ENCODE assay signal across 19 mouse cellular contexts in the genomic region with DNA sequence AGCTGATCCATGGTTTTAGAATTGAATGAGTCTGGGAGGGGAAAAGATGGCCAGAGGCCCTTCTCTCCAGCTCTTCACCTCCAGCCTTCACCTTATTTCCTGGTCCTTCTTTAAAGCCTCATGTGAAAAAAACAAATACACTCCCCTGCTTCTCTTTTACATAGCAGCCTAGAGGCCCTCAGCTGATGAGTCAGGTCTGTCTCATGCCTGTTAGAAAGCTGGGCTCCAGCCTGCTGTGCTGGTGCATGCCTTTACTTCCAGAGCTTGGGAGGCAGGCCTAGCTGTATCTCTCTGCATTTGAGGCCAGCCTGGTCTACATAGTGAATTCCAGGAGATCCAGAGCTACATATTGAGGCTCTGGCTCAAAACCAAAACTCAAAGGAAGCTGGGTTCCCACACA.
A peak's percentile ranks its signal among the peaks of the same experiment; 100 is the strongest.
DNase-seq lines count a peak whose midpoint lies in the region; ATAC-seq lines count a peak whose summit lies in the region.
"Had no signal": no experiment of that assay in that cellular context is flagged by ENCODE, and none has a peak within 500 bp of the region (broad histone marks: within the 10 kb centered on the region; RNA-seq: fewer than 3 reads in every experiment).

No protein-coding gene starts in this region.

- H3K9ac ChIP-seq in heart, embryonic 11.5 days (ENCODE audit: low read depth, low read length), result no peak overlapping the region
- H3K9ac ChIP-seq: embryonic facial prominence, embryonic 15.5 days; forebrain, embryonic 12.5 days; liver, embryonic 15.5 days; neural tube, embryonic 13.5 days had no signal

- no peaks in the 10 kb centered on the region for H3K27me3 ChIP-seq in heart, embryonic 11.5 days (ENCODE audit: control insufficient read depth, insufficient read depth, low read length)
- H3K27me3 ChIP-seq: embryonic facial prominence, embryonic 15.5 days; forebrain, embryonic 12.5 days; liver, embryonic 15.5 days; neural tube, embryonic 13.5 days had no signal

- ATAC-seq in monocyte, adult 5-6 weeks (replicated peaks; ENCODE audit: insufficient number of reproducible peaks, low FRiP score, low TSS enrichment, poor library complexity, severe bottlenecking), result no peak
- no peak for ATAC-seq in heart, embryonic 11.5 days (replicated peaks; ENCODE audit: insufficient number of reproducible peaks, low FRiP score, low TSS enrichment)

- H3K79me2 ChIP-seq in macrophage (ENCODE audit: inconsistent target), result no peaks in the 10 kb centered on the region

- no peaks in the 10 kb centered on the region for H3K9me3 ChIP-seq in heart, embryonic 11.5 days (replicated peaks; ENCODE audit: control insufficient read depth, low read length)
- H3K9me3 ChIP-seq: embryonic facial prominence, embryonic 15.5 days; forebrain, embryonic 12.5 days; hindbrain, embryonic 10.5 days; liver, embryonic 15.5 days; neural tube, embryonic 13.5 days had no signal

- no peaks in the 10 kb centered on the region for H3K36me3 ChIP-seq in macrophage (ENCODE audit: inconsistent target)
- no peaks in the 10 kb centered on the region for H3K36me3 ChIP-seq in heart, embryonic 11.5 days (ENCODE audit: control insufficient read depth, insufficient read depth, low read length)
- H3K36me3 ChIP-seq: embryonic facial prominence, embryonic 15.5 days; forebrain, embryonic 12.5 days; hindbrain, embryonic 10.5 days; liver, embryonic 15.5 days; neural tube, embryonic 13.5 days had no signal

- H3K4me3 ChIP-seq in macrophage (ENCODE audit: inconsistent target), result no peak overlapping the region
- H3K4me3 ChIP-seq in heart, embryonic 11.5 days (ENCODE audit: low read depth, low read length), result no peak overlapping the region
- H3K4me3 ChIP-seq: embryonic facial prominence, embryonic 15.5 days; forebrain, embryonic 12.5 days; heart, adult 2 months; hindbrain, embryonic 10.5 days; liver, embryonic 15.5 days; neural tube, embryonic 13.5 days had no signal

- DNase-seq in 3134 (ENCODE audit: extremely low read depth, insufficient read length, low spot score) (peak; percentile 68), A20 (ENCODE audit: low read depth, low spot score) (peak; percentile 41)
- DNase-seq in T-cell, adult 2 months (ENCODE audit: low spot score), result peak; percentile 25
- no peak for DNase-seq in left cerebral cortex, adult 8-10 months (ENCODE audit: low spot score in 2 of 2)
- DNase-seq: cerebellum, adult 2 months; embryo, embryonic 11 days; gastrocnemius, postnatal 10 days; heart, adult 2 months; kidney, adult 2 months; kidney, postnatal 14 days; right cerebral cortex, postnatal 25 days had no signal

- no peaks in the 10 kb centered on the region for H3K4me1 ChIP-seq in heart, embryonic 11.5 days (ENCODE audit: control insufficient read depth, insufficient read depth, low read length)
- H3K4me1 ChIP-seq: forebrain, embryonic 12.5 days; hindbrain, embryonic 10.5 days; liver, embryonic 15.5 days; neural tube, embryonic 13.5 days had no signal

- no peak overlapping the region for H3K4me2 ChIP-seq in heart, embryonic 11.5 days
- H3K4me2 ChIP-seq: embryonic facial prominence, embryonic 15.5 days; forebrain, embryonic 12.5 days; liver, embryonic 15.5 days; neural tube, embryonic 13.5 days had no signal

- peak overlapping the region; percentile 55 for H3K27ac ChIP-seq in macrophage
- no peak overlapping the region for H3K27ac ChIP-seq in heart, embryonic 11.5 days (ENCODE audit: low read depth, low read length)
- H3K27ac ChIP-seq: embryonic facial prominence, embryonic 15.5 days; forebrain, embryonic 12.5 days; heart, adult 2 months; hindbrain, embryonic 10.5 days; liver, embryonic 15.5 days; neural tube, embryonic 13.5 days had no signal

Comparison
In these comparisons a context has a peak if more than half of its experiments do, and no peak if none do; other contexts are left out.
1. DNase-seq: peak in 3134 (single experiment), A20 (single experiment) and T-cell, adult 2 months (single experiment); none in left cerebral cortex, adult 8-10 months (0 of 2).